Mouse (Mus musculus) stomach, embryonic 15.5 days (tissue): ENCODE data around the gene Cdkn2a. TPM values are rescaled to one million over a fixed set of nuclear protein-coding genes. Genes with fewer than 3 reads are reported as not detected.
A peak's percentile ranks its signal among the peaks of the same experiment; 100 is the strongest.

Experiments
- ATAC-seq: fragments of 200-750 bp; cut with Nextera tagmentation; 2 replicates; pipeline ENCODE4 v1.8.0; 2017; ENCODE audit warnings: low read depth, moderate number of reproducible peaks, moderate TSS enrichment; ENCODE audit not compliant: insufficient read depth, low FRiP score
- H3K27ac ChIP-seq: fragments of 300-500 bp; sonication (generic); 2 replicates; pipeline ENCODE4 v1.5.1; 2015; ENCODE audit warnings: mild to moderate bottlenecking, inconsistent platforms
- H3K27me3 ChIP-seq: fragments of 300-500 bp; sonication (generic); replicated peaks from 2 replicates; pipeline ENCODE4 v1.6.1; 2015; ENCODE audit warnings: inconsistent platforms
- H3K36me3 ChIP-seq: fragments of 300-500 bp; sonication (generic); 2 replicates; pipeline ENCODE4 v1.6.1; 2015; ENCODE audit warnings: inconsistent platforms
- H3K4me1 ChIP-seq: fragments of 300-500 bp; sonication (generic); 2 replicates; pipeline ENCODE4 v1.6.1; 2015; ENCODE audit warnings: inconsistent platforms
- H3K4me2 ChIP-seq: fragments of 300-500 bp; sonication (generic); 2 replicates; pipeline ENCODE4 v1.6.1; 2015; ENCODE audit warnings: mild to moderate bottlenecking, inconsistent platforms
- H3K4me3 ChIP-seq: fragments of 300-500 bp; sonication (generic); replicated peaks from 2 replicates; pipeline ENCODE4 v1.5.1; 2015; ENCODE audit warnings: inconsistent platforms
- H3K9ac ChIP-seq: fragments of 300-500 bp; sonication (generic); 2 replicates; pipeline ENCODE4 v1.6.1; 2015; ENCODE audit warnings: inconsistent platforms
- H3K9me3 ChIP-seq: fragments of 300-500 bp; sonication (generic); 2 replicates; pipeline ENCODE4 v1.6.1; 2016; ENCODE audit warnings: inconsistent platforms
- WGBS: fragments of 180-500 bp; shearing (Covaris S2); methylation state at CpG from one replicate; pipeline ENCODE4 v1.1.7; 2015; 5-methylcytosine and 5-hydroxymethylcytosine counted together
- polyA plus RNA-seq: library from polyadenylated mRNA; unstranded; fragments of >200 nt; fragmentation: Nextera tagmentation; extraction: Ambion mirVana; gene quantifications from 2 replicates; pipeline ENCODE4 v1.2.1, GENCODE M21; 2015

The Cdkn2a gene
- polyA plus RNA-seq, 1 experiment from 2014 or later, result not detected

GRCm38 (mm10) chr4:89276669-89277219 is 17.7 kb downstream of the Cdkn2a start:
- WGBS, result 1% methylated on average over 37 of the region's 37 CpGs
- H3K9me3 ChIP-seq, result no peaks in the 10 kb centered on the region
- no peaks in the 10 kb centered on the region for H3K36me3 ChIP-seq
- peaks cover 80% of the 10 kb centered on the region for H3K27me3 ChIP-seq
- no peak overlapping the region for H3K4me3 ChIP-seq
- ATAC-seq, result no peak
- no peak overlapping the region for H3K4me2 ChIP-seq
- H3K9ac ChIP-seq, result no peak overlapping the region
- H3K27ac ChIP-seq, result no peak overlapping the region
- H3K4me1 ChIP-seq, result 0 out of 2 replicates have a peak, but pooled peaks cover 6% of the 10 kb centered on the region

GRCm38 (mm10) chr4:89275811-89276584 is 18.5 kb downstream of the Cdkn2a start:
- Histone ChIP-seq H3K27ac (no peak overlapping the region), H3K36me3 (no peaks in the 10 kb centered on the region), H3K27me3 (peaks cover 78% of the 10 kb centered on the region), H3K9ac (no peak overlapping the region), H3K4me1 (0 out of 2 replicates have a peak, but pooled peaks cover 6% of the 10 kb centered on the region), H3K4me2 (no peak overlapping the region), H3K4me3 (no peak overlapping the region), H3K9me3 (no peaks in the 10 kb centered on the region)
- WGBS, result 3% methylated on average over 25 of the region's 25 CpGs
- ATAC-seq, result no peak

GRCm38 (mm10) chr4:89274829-89275548 is 19.5 kb downstream of the Cdkn2a start:
- ATAC-seq, result no peak
- Histone ChIP-seq H3K9me3 (no peaks in the 10 kb centered on the region), H3K4me2 (no peak overlapping the region), H3K9ac (no peak overlapping the region), H3K4me3 (0 out of 2 replicates have a peak overlapping the region, but pooled peaks have one; percentile 2), H3K27ac (no peak overlapping the region), H3K36me3 (no peaks in the 10 kb centered on the region), H3K4me1 (0 out of 2 replicates have a peak, but pooled peaks cover 6% of the 10 kb centered on the region), H3K27me3 (peaks cover 87% of the 10 kb centered on the region)
- WGBS, result 2% methylated on average over 24 of the region's 24 CpGs

- 2% methylated on average over 14 of the region's 14 CpGs for WGBS
- Histone ChIP-seq H3K27me3 (peaks cover 80% of the 10 kb centered on the region), H3K9me3 (no peaks in the 10 kb centered on the region), H3K9ac (no peak overlapping the region), H3K4me3 (no peak overlapping the region), H3K27ac (no peak overlapping the region), H3K36me3 (no peaks in the 10 kb centered on the region), H3K4me1 (0 out of 2 replicates have a peak, but pooled peaks cover 6% of the 10 kb centered on the region), H3K4me2 (no peak overlapping the region)
- ATAC-seq, result no peak
These were observed 20.4 kb downstream of the Cdkn2a start for GRCm38 (mm10) chr4:89274006-89274405.

GRCm38 (mm10) chr4:89273585-89273984 is 20.9 kb downstream of the Cdkn2a start:
- H3K9me3 ChIP-seq, result no peaks in the 10 kb centered on the region
- H3K4me3 ChIP-seq, result no peak overlapping the region
- H3K27me3 ChIP-seq, result peaks cover 76% of the 10 kb centered on the region
- no peak overlapping the region for H3K27ac ChIP-seq
- ATAC-seq, result no peak
- no peak overlapping the region for H3K4me2 ChIP-seq
- H3K36me3 ChIP-seq, result no peaks in the 10 kb centered on the region
- 2% methylated on average over 9 of the region's 9 CpGs for WGBS
- H3K9ac ChIP-seq, result no peak overlapping the region
- 0 out of 2 replicates have a peak, but pooled peaks cover 6% of the 10 kb centered on the region for H3K4me1 ChIP-seq

GRCm38 (mm10) chr4:89272961-89273540 is 21.4 kb downstream of the Cdkn2a start:
- ATAC-seq, result no peak
- H3K4me3 ChIP-seq, result no peak overlapping the region
- no peaks in the 10 kb centered on the region for H3K9me3 ChIP-seq
- peaks cover 72% of the 10 kb centered on the region for H3K27me3 ChIP-seq
- 2% methylated on average over 20 of the region's 20 CpGs for WGBS
- H3K4me1 ChIP-seq, result 0 out of 2 replicates have a peak, but pooled peaks cover 6% of the 10 kb centered on the region
- no peaks in the 10 kb centered on the region for H3K36me3 ChIP-seq
- H3K4me2 ChIP-seq, result no peak overlapping the region
- no peak overlapping the region for H3K27ac ChIP-seq
- no peak overlapping the region for H3K9ac ChIP-seq

GRCm38 (mm10) chr4:89272101-89272718 is 22.2 kb downstream of the Cdkn2a start:
- H3K9ac ChIP-seq, result no peak overlapping the region
- peaks cover 64% of the 10 kb centered on the region for H3K27me3 ChIP-seq
- H3K27ac ChIP-seq, result no peak overlapping the region
- H3K9me3 ChIP-seq, result no peaks in the 10 kb centered on the region
- H3K4me2 ChIP-seq, result no peak overlapping the region
- no peaks in the 10 kb centered on the region for H3K36me3 ChIP-seq
- no peak for ATAC-seq
- H3K4me1 ChIP-seq, result 0 out of 2 replicates have a peak, but pooled peaks cover 6% of the 10 kb centered on the region
- 4% methylated on average over 18 of the region's 18 CpGs for WGBS
- H3K4me3 ChIP-seq, result no peak overlapping the region

GRCm38 (mm10) chr4:89257768-89258167 is 36.7 kb downstream of the Cdkn2a start:
- 52% methylated on average over 1 of the region's 1 CpGs for WGBS

GRCm38 (mm10) chr4:89234446-89234845 is 60.0 kb downstream of the Cdkn2a start:
- Histone ChIP-seq H3K27ac (no peak overlapping the region), H3K9me3 (no peaks in the 10 kb centered on the region), H3K4me1 (no peaks in the 10 kb centered on the region), H3K4me3 (no peak overlapping the region), H3K4me2 (no peak overlapping the region), H3K36me3 (no peaks in the 10 kb centered on the region), H3K27me3 (no peaks in the 10 kb centered on the region), H3K9ac (no peak overlapping the region)
- WGBS, result 89% methylated on average over 8 of the region's 8 CpGs
- ATAC-seq, result no peak

More at GRCm38 (mm10) chr4:89257768-89258167, 36.7 kb downstream of the Cdkn2a start:
- H3K9ac ChIP-seq, result no peak overlapping the region
- no peaks in the 10 kb centered on the region for H3K4me1 ChIP-seq
- H3K27me3 ChIP-seq, result no peaks in the 10 kb centered on the region
- no peak for ATAC-seq
- no peaks in the 10 kb centered on the region for H3K36me3 ChIP-seq
- H3K9me3 ChIP-seq, result no peaks in the 10 kb centered on the region
- no peak overlapping the region for H3K4me3 ChIP-seq
- H3K27ac ChIP-seq, result no peak overlapping the region
- H3K4me2 ChIP-seq, result no peak overlapping the region
